Mouse (Mus musculus) layer of hippocampus, adult 2 months (tissue): Measurements from ENCODE around the gene Pex14. TPM values are rescaled to one million over a fixed set of nuclear protein-coding genes. Genes with fewer than 3 reads are reported as not detected.

Experiments used
- DNase-seq, 2 experiments: peaks; one replicate each; pipeline ENCODE4 v3.0.0; 2022; ENCODE audit warnings: low spot score in 2 of 2
- H3K27ac ChIP-seq: fragments of 200-600 bp; 2 replicates; pipeline ENCODE4 v1.8.1; 2022
- H3K4me3 ChIP-seq: fragments of 200-600 bp; 2 replicates; pipeline ENCODE4 v1.8.1; 2022; ENCODE audit warnings: mild to moderate bottlenecking
- CTCF ChIP-seq: fragments of 200-600 bp; conservative IDR thresholded peaks from 2 replicates; pipeline ENCODE4 v1.8.1; 2022; ENCODE audit warnings: antibody characterized with exemption, mild to moderate bottlenecking, moderate library complexity
- total RNA-seq, 2 experiments: library from RNA; stranded (reverse); gene quantifications; 2 replicates each; pipeline ENCODE4 v1.2.3; 2021

Pex14 gene
- total RNA-seq, 2 experiments from 2014 or later = 47.8 to 48.5 TPM

GRCm38 (mm10) chr4:149031507-149031906 lies 68.2 kb downstream of the Pex14 start:
- no peak for DNase-seq
- Histone ChIP-seq H3K4me3 (no peak overlapping the region), H3K27ac (no peak overlapping the region)
- TF ChIP-seq CTCF = peak; percentile 70

GRCm38 (mm10) chr4:149027571-149027970 lies 72.1 kb downstream of the Pex14 start:
- no peak overlapping the region for H3K27ac ChIP-seq
- TF ChIP-seq CTCF = no peak
- DNase-seq = no peak

DNA sequence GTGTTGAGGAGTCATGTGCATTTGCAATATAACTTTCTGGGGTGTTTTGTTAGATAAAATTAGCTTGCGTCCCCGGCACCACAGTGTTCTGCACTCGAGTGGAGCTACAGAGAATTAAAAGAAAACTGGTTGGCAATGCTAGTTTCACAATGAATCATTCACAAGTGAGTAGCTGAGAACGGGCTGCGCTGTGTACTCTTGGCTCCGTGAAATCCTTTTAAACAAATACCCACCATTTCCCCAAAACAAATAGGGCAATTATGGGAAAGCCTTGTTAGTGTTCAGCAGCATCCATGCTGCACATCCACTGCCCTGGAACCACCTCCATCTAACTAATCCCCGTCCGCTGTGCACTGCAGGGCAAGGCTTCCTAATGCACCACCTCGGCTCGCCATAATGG lies 74.4 kb downstream of the Pex14 start:
- no peak for DNase-seq
- no peak for TF ChIP-seq CTCF
- Histone ChIP-seq H3K27ac (0 out of 2 replicates have a peak overlapping the region, but pooled peaks have one; percentile 23), H3K4me3 (no peak overlapping the region)

More at GRCm38 (mm10) chr4:149027571-149027970, 72.1 kb downstream of the Pex14 start:
- H3K4me3 ChIP-seq = no peak overlapping the region

- DNase-seq = no peak
- TF ChIP-seq CTCF = no peak
- no peak overlapping the region for H3K4me3 ChIP-seq
- no peak overlapping the region for H3K27ac ChIP-seq
Measured at GRCm38 (mm10) chr4:149021021-149021420, 78.7 kb downstream of the Pex14 start.

DNA sequence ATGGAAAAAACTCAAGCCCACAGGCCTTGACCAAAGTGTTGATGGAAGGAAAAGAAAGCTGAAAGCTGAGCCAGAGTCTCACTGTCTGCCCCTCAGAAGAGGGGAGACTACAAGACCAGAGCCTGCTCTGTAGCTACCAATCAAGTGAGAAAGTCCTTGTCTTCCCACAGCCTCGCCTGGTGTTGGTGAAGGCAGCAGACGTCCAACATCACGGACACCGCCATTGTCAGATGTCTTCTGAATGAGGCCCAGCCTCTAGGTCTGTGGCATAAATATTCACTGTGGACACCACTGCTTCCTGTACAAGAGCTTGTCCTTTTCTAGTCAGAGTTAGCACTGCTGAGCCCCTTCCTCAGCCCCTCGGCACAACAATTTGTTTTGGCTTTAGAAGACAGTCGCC lies 80.2 kb downstream of the Pex14 start:
- no peak overlapping the region for H3K27ac ChIP-seq
- no peak for DNase-seq
- no peak for TF ChIP-seq CTCF
- no peak overlapping the region for H3K4me3 ChIP-seq

DNA sequence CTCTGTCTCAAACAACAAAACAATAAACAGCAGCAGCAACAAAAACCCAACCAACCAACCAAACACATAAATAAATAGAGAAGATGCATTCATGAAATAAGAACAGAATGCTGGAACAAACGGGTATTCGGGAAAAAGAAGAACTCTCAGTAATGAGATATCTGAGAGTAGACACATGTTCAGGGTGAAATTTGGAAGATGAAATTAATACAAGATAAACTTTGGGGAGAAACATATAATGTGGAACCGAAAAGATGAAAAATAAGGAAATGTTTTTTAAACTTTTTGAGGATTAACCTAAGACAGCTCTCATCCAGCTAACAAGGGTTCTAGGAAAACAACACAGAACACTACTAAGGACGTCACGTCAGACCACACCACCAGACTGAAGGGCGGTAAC lies 92.9 kb downstream of the Pex14 start:
- DNase-seq = no peak
- Histone ChIP-seq H3K4me3 (no peak overlapping the region), H3K27ac (no peak overlapping the region)
- no peak for TF ChIP-seq CTCF

DNA sequence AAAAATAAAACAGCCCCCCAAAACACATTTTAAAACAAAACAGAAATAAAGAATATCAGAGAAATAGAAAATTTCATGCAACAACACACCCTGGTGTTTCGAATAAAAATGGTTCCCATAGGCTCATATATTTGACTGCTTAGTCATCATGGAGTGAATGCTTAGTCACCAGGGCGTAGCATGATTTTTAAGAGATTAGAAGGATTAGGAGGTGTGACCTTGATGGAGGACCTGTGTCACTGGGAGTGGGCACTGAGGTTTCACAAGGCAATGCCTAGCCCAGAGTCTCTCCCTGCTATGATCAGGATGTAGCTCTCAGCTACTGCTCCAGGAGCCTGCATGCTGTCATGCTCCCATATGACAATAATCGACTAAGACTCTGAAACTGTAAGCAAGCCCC lies 93.6 kb downstream of the Pex14 start:
- DNase-seq = no peak
- Histone ChIP-seq H3K27ac (no peak overlapping the region), H3K4me3 (no peak overlapping the region)
- no peak for TF ChIP-seq CTCF

- no peak for DNase-seq
- Histone ChIP-seq H3K4me3 (no peak overlapping the region), H3K27ac (no peak overlapping the region)
- TF ChIP-seq CTCF = no peak
Measured at GRCm38 (mm10) chr4:149002441-149003093, 97.1 kb downstream of the Pex14 start.

DNA sequence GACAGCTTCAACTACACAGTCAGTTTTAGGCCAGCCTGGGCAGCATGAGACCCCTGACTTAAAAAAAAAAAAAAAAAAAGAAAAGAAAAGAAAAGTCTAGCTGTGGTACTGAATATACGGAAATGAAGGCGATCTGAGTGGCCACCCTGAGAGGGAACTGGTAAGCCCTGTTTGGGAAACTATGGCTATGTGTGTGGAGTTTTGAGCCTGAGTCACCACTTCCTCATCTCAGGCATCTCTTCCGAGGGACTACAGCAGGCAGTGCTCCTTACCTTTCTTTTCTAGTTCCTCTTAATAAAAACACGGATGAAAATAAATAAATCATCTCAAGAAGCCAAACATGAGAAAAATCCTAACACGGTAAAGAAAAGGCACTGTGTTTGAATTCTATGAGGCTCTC lies 98.2 kb downstream of the Pex14 start:
- H3K4me3 ChIP-seq = no peak overlapping the region
- TF ChIP-seq CTCF = no peak
- DNase-seq = no peak
- H3K27ac ChIP-seq = no peak overlapping the region

- no peak for DNase-seq
- TF ChIP-seq CTCF = no peak
Measured at GRCm38 (mm10) chr4:149000746-149001145, 98.9 kb downstream of the Pex14 start.

GRCm38 (mm10) chr4:148993948-148994347 lies 105.7 kb downstream of the Pex14 start:
- Histone ChIP-seq H3K27ac (no peak overlapping the region), H3K4me3 (no peak overlapping the region)
- DNase-seq = no peak
- no peak for TF ChIP-seq CTCF

More at GRCm38 (mm10) chr4:149000746-149001145, 98.9 kb downstream of the Pex14 start:
- H3K27ac ChIP-seq = no peak overlapping the region
- H3K4me3 ChIP-seq = no peak overlapping the region

DNA sequence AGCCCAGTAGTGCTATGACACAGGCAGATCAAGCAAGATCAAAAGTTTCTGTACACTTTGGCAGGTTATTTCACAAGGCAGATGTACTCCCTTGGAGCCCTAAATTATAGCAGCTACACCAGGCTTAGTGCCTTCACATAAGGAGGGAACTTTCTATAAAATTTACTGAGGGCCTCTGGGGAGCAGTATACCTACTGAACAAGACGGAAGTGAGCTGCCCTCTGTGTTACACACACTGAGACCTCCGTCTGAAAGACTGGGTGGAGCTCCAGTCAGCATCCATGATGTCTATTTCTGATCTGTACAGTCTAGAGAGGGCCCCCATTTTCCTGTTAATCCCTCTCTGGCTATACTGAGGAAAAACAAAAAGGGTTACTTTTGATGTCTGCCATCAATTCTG lies 109.6 kb downstream of the Pex14 start:
- H3K4me3 ChIP-seq = no peak overlapping the region
- TF ChIP-seq CTCF = no peak
- no peak overlapping the region for H3K27ac ChIP-seq
- DNase-seq = no peak

DNA sequence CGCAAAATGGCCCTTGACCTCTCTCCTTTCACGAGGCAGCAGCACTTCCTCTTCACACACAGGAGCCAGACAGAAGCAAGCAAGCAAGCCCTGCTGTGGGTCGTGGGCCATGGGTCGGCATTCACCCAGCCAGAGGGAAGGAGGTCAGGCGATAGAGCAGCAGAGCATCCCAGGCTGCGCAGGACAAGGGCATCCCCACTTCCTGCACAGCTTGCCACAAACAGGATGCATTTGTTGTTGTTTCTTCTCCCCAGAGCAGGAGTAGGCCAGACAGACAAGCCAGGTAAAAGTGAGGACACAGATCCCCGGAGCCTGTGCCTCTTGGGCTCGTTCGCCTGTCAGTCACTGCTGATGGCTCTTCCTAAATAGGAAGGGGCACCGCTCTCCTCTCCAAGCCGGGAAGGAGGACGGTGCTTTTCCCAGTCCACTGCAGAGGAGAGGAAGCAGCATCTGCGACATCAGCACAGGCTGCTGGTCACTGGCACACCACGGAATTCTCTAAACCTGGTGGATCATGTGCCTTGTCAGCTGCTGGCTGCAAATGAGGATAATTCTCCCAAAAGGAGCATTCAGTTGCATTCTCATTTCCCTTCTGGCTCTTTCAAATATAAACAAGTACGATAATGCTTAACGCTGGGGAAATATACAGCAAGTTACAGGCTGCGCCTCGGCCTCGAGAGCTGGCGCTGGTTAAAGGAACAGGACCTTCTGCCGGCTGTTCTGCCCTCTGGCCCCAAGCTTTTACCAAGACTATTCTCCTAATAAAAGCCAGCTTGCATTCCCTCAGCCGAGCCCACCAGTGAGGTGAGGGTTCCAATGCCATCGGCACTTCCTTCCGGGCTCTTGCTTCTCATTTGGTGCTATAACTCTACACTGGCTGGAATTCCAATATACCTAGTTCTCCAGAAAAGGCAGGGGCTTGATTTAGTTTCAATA lies 113.9 kb downstream of the Pex14 start:
- no peak for TF ChIP-seq CTCF
- H3K27ac ChIP-seq = no peak overlapping the region
- peak in 1 of 2 experiments; percentile 22 for DNase-seq
- H3K4me3 ChIP-seq = no peak overlapping the region
